Mouse (Mus musculus) lung, postnatal 0 days (tissue): ENCODE data around the gene Mtm1.

ENCODE experiments used
- CTCF ChIP-seq: IDR thresholded peaks from 2 replicates; pipeline ENCODE4 v1.5.1; 2016; ENCODE audit warnings: antibody characterized with exemption, mild to moderate bottlenecking
- EP300 ChIP-seq: IDR thresholded peaks from 2 replicates; pipeline ENCODE4 v1.6.1; 2016; ENCODE audit warnings: antibody characterized with exemption, mild to moderate bottlenecking, control low read depth

- TF ChIP-seq EP300 (no peak), CTCF (no peak)
These were observed 10.3 kb downstream of the Mtm1 start for GRCm38 (mm10) chrX:71220896-71221295.
